Mouse (Mus musculus): ENCODE results near the gene Hoxd9. TPM values are rescaled to one million over a fixed set of nuclear protein-coding genes. Genes with fewer than 3 reads are reported as not detected.

The Hoxd9 gene
- polyA plus RNA-seq, 1 experiment: not detected

GRCm38 (mm10) chr2:74688795-74689573 lies 8.5 kb upstream of the Hoxd9 start:
- no peak overlapping the region for H3K27ac ChIP-seq (ENCODE audit: insufficient read depth, low read length)
- no peak overlapping the region for H3K4me3 ChIP-seq (ENCODE audit: insufficient read depth, low read length)
- TF ChIP-seq POLR2A (IDR thresholded peaks at IDR 0.05; ENCODE audit: extremely low read depth, insufficient read depth, low read length) (no peak), CTCF (IDR thresholded peaks at IDR 0.05; ENCODE audit: extremely low read depth, insufficient read depth, low read length) (no peak)
- H3K4me1 ChIP-seq (ENCODE audit: control insufficient read depth, insufficient read depth, low read length): no peaks in the 10 kb centered on the region

DNA sequence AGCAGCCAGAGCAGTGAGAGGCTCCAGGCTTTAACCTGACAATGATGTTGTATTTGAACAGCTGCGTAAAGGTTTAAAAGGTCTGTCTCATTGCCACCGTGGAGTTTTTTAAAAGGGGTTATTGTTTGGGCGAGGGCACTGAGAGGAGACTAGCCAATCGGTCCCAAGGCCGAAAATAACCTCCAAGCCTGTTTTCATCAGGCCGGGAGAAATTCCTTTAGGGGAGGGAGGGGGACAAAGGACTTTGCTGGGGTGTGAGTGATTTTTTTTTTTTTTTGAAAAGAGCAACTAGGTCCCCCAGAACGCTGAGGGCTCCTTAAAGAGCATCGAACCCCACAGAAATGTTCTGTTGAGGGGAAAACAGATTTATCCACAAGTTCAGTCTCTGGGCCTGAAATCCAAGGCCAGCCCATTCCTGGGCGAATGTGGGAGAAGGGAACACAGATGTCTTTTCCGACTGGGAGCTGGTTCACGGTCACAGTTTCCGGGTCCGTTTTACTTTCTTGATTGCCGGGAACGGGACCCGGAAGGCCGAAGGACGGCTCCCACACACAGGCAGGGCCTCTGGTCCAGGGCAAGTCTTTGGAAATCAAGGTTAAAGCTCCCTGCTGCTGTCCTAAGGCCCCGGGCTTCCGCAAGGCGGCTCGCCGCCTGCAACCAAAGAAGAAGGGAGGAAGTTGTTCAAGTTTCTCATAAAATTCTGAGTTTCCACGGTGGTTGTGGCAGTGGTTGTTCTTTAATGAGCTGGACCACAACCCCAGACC lies 7.8 kb upstream of the Hoxd9 start:
- Histone ChIP-seq H3K27ac (ENCODE audit: insufficient read depth, low read length) (no peak overlapping the region), H3K4me3 (ENCODE audit: insufficient read depth, low read length) (no peak overlapping the region), H3K4me1 (ENCODE audit: control insufficient read depth, insufficient read depth, low read length) (no peaks in the 10 kb centered on the region)
- TF ChIP-seq CTCF (IDR thresholded peaks at IDR 0.05; ENCODE audit: extremely low read depth, insufficient read depth, low read length) (no peak), POLR2A (IDR thresholded peaks at IDR 0.05; ENCODE audit: extremely low read depth, insufficient read depth, low read length) (no peak)

DNA sequence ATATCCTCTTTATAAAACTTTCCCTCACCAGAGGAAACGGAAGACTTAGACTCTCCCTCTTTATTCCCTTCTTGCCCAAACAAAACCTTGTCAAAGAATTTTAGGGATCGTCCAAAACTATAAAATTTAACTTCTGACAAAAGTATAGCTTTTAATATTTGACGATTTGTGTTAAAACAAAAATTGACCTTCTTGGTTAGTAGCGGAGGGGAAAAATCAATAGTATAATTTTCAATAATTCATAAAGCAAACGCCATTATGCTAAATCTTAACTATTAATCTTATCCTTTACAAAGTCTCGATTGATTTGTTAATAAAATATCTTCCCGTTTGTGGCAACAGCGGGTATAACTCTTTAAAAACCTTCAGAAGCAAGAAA lies 7.2 kb upstream of the Hoxd9 start:
- H3K27ac ChIP-seq (ENCODE audit: insufficient read depth, low read length): no peak overlapping the region
- H3K4me3 ChIP-seq (ENCODE audit: insufficient read depth, low read length): no peak overlapping the region
- H3K4me1 ChIP-seq (ENCODE audit: control insufficient read depth, insufficient read depth, low read length): no peaks in the 10 kb centered on the region
- TF ChIP-seq CTCF (IDR thresholded peaks at IDR 0.05; ENCODE audit: extremely low read depth, insufficient read depth, low read length): no peak
- TF ChIP-seq POLR2A (IDR thresholded peaks at IDR 0.05; ENCODE audit: extremely low read depth, insufficient read depth, low read length): no peak

GRCm38 (mm10) chr2:74691022-74691951 lies 6.2 kb upstream of the Hoxd9 start, which contains the start of gene Hoxd10:
TSS of gene Hoxd10 (plus strand) at chr2:74691924.
- no peak for TF ChIP-seq CTCF (IDR thresholded peaks at IDR 0.05; ENCODE audit: extremely low read depth, insufficient read depth, low read length)
- no peak for TF ChIP-seq POLR2A (IDR thresholded peaks at IDR 0.05; ENCODE audit: extremely low read depth, insufficient read depth, low read length)
- Histone ChIP-seq H3K4me3 (ENCODE audit: insufficient read depth, low read length) (no peak within 1 kb of the TSS), H3K4me1 (ENCODE audit: control insufficient read depth, insufficient read depth, low read length) (no peaks in the 10 kb centered on the region), H3K27ac (ENCODE audit: insufficient read depth, low read length) (no peak within 1 kb of the TSS)

GRCm38 (mm10) chr2:74691995-74692807 lies 5.3 kb upstream of the Hoxd9 start:
- H3K4me3 ChIP-seq (ENCODE audit: insufficient read depth, low read length): no peak overlapping the region
- no peaks in the 10 kb centered on the region for H3K4me1 ChIP-seq (ENCODE audit: control insufficient read depth, insufficient read depth, low read length)
- no peak overlapping the region for H3K27ac ChIP-seq (ENCODE audit: insufficient read depth, low read length)
- TF ChIP-seq POLR2A (IDR thresholded peaks at IDR 0.05; ENCODE audit: extremely low read depth, insufficient read depth, low read length) (no peak), CTCF (IDR thresholded peaks at IDR 0.05; ENCODE audit: extremely low read depth, insufficient read depth, low read length) (no peak)

- TF ChIP-seq CTCF (IDR thresholded peaks at IDR 0.05; ENCODE audit: extremely low read depth, insufficient read depth, low read length) (no peak), POLR2A (IDR thresholded peaks at IDR 0.05; ENCODE audit: extremely low read depth, insufficient read depth, low read length) (no peak)
- H3K4me3 ChIP-seq (ENCODE audit: insufficient read depth, low read length): no peak overlapping the region
- no peak overlapping the region for H3K27ac ChIP-seq (ENCODE audit: insufficient read depth, low read length)
- no peaks in the 10 kb centered on the region for H3K4me1 ChIP-seq (ENCODE audit: control insufficient read depth, insufficient read depth, low read length)
These were observed 4.6 kb upstream of the Hoxd9 start for GRCm38 (mm10) chr2:74692808-74693431.

DNA sequence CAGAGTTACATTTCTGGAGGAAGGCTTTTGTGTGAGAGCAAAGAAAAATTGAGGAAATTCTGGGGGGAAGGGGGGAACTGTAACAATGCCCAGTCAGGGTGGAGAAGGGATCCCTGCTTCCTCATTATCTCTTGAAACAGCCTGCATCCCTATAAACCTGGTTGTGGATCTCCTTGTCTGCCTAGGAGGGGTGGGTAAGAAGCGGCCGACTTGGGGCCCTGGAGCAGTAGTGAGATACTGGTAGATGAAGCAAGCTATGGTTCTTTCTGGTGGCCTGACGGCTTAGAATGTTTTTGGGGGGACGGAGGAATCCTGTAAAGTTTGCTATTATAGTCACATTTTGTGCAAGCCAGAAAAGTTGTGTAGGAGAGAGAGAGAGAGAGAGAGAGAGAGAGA lies 4.1 kb upstream of the Hoxd9 start:
- Histone ChIP-seq H3K4me3 (ENCODE audit: insufficient read depth, low read length) (no peak overlapping the region), H3K27ac (ENCODE audit: insufficient read depth, low read length) (no peak overlapping the region), H3K4me1 (ENCODE audit: control insufficient read depth, insufficient read depth, low read length) (no peaks in the 10 kb centered on the region)
- TF ChIP-seq CTCF (IDR thresholded peaks at IDR 0.05; ENCODE audit: extremely low read depth, insufficient read depth, low read length): no peak
- no peak for TF ChIP-seq POLR2A (IDR thresholded peaks at IDR 0.05; ENCODE audit: extremely low read depth, insufficient read depth, low read length)

DNA sequence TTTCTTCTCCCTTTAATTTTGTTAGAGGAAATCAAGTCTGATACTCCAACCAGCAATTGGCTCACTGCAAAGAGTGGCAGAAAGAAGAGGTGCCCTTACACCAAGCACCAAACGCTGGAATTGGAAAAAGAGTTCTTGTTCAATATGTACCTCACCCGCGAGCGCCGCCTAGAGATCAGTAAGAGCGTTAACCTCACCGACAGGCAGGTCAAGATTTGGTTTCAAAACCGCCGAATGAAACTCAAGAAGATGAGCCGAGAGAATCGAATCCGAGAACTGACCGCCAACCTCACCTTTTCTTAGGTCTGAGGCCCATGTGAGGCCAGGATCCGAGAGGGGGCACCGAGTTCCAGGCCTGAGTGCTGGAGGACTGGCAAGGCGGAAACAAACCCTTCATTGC lies 3.5 kb upstream of the Hoxd9 start:
- Histone ChIP-seq H3K4me3 (ENCODE audit: insufficient read depth, low read length) (no peak overlapping the region), H3K27ac (ENCODE audit: insufficient read depth, low read length) (no peak overlapping the region), H3K4me1 (ENCODE audit: control insufficient read depth, insufficient read depth, low read length) (no peaks in the 10 kb centered on the region)
- no peak for TF ChIP-seq CTCF (IDR thresholded peaks at IDR 0.05; ENCODE audit: extremely low read depth, insufficient read depth, low read length)
- no peak for TF ChIP-seq POLR2A (IDR thresholded peaks at IDR 0.05; ENCODE audit: extremely low read depth, insufficient read depth, low read length)

Data from cortical plate, adult 2 months (tissue).